Mouse (Mus musculus): ENCODE measurements around the gene Hdgfl3.

DNA sequence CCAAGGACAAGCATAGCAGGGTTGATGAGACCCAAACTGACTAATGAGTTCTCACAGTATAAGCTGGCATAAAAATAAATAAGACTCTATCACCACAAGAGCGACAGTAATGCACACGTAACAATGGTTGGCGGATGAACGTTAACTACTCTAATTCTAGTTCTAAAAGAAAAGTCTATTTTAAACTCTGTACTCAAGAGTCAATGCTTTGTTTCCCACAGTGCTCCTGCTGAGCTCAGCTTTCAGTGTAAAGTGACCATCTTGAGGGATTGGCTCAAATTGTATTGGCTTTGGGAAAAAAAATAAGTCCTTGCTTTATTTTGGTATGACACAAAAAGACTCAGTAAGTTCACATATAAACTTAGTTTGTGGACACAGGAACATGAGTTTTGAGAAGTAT is 49.1 kb downstream of the Hdgfl3 start:
- TF ChIP-seq CTCF (IDR thresholded peaks at IDR 0.05; ENCODE audit: low read depth) = no peak
- no peak for TF ChIP-seq EP300 (IDR thresholded peaks at IDR 0.05; ENCODE audit: low read depth)

All from liver, embryonic 14.5 days (tissue).